Mouse (Mus musculus): ENCODE data around the gene Rad52.

Gene Rad52

DNA sequence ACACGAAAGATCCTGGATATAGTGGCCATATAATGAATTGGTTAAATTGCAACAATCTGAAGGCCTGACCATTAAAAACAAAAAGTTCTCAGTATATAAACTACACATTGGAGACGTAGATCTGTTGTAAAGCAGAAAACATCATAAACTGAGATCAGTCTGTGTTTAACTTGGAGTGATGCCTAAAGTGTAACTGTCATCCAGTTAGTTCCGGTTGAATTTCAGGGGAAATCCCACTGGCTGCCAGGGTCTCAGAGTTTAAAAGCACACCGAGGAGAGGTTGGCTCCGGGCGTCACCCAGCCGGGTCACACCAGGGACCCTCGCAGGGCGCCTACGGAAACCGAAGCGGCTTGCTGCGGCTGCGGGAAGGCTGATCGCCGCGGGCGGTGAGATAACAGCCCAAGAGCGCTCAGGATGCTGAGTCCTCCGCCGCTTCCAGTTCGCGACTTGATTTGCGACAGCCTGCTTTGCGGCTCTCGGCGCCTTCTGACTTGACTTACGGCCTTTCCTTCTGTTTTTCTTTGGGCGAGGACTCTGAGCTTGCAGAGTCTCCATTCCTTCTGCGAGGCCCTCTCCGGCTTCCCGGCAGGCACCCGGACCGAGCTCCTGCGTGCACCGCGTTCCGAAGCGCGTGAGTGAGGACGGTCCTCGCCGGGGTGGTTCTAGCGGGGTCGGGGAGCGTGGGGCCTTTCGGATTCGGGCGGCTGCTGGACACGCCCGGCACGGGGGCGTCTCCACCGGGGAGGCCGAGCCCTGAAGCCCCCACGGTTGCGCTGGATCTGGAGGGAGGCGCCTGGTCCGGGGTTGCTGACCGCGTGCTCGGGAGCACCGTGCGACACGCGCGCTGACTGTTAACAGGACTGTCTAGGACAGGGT lies at the start of gene Rad52:
Gene Rad52, plus strand, starts transcription at position 495 of the 877 bp plus-strand sequence.
- DNase-seq (ENCODE audit: low read depth, low spot score) = peak; percentile 96

DNA sequence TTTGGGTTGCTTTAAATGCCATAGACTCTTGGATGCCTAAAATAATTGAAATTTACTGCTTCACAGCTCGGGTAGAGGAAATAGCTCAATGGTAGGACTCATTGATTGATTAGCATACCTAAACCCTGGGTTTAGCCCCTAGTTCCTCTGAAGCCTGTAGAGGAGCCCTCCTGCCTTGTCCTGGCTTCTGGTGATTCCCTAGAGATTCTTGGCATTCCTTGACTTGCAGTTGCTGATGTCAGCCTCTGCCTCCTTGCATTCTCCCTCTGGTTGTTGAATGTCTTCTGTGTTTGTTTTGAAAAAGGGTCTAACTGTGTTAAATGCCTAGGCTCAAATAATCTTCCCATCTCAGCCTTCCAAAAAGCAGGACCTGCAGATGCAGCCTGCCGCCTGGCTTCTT lies 48.3 kb upstream of the Rad52 start:
- peak; percentile 74 for DNase-seq (ENCODE audit: low read depth, low spot score)

DNA sequence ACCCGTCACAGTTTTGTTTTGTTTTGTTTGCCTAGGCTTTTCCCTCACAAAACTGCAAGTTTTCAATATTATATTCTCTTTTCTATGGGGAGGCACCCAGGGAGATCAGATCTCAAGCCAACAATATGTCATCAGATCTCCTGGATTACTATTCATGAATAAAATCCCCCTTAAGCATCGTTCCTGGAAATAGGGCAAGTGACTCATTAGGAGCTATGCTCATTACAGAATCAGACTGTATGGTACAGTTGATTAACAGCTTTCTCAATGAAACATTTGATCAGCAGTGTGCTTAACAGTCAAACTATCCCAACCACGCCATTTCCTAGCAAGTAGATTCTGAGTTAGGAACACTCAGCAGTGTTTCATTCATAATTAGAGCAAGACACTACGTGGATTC lies 47.0 kb upstream of the Rad52 start:
- no peak for DNase-seq (ENCODE audit: low read depth, low spot score)

DNA sequence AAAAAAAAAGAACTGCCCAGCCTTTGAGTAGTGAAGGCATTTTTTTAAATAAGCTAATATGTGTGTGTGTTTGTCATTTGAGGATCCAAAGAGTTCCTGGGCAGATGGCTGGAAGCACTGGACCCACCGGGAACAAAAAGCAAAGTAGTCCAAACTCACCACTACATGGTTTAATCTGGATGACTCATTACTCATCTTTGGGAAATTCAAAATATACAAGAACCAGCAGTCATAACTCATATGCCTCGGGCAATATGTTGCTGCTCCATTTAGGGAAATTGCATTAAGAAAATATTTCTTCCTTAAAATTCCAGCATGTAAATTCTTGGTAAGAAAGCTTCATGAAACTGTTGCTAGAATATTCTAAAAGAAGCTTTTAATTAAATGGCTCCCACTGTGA lies 42.3 kb upstream of the Rad52 start:
- DNase-seq (ENCODE audit: low read depth, low spot score) = no peak

DNA sequence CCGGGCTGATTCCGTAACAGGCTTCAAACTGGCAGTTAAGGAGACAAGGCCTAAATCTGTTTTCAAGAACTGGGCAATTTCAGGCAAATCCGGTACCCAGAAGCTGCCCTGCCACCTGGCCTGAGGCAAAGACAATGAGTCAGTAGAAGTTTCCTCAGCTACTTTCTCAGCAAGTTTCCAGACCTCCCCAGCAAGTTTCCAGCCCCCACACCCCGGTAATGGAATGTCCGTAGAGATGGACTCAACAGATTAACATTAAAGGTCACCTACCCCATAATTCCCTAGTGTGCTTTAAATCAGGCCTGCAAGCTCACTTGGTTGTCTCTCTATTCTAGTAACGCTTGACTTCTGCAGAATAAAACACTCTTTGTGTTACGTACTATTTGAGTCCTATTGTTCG lies 41.0 kb upstream of the Rad52 start:
- DNase-seq (ENCODE audit: low read depth, low spot score) = no peak

DNA sequence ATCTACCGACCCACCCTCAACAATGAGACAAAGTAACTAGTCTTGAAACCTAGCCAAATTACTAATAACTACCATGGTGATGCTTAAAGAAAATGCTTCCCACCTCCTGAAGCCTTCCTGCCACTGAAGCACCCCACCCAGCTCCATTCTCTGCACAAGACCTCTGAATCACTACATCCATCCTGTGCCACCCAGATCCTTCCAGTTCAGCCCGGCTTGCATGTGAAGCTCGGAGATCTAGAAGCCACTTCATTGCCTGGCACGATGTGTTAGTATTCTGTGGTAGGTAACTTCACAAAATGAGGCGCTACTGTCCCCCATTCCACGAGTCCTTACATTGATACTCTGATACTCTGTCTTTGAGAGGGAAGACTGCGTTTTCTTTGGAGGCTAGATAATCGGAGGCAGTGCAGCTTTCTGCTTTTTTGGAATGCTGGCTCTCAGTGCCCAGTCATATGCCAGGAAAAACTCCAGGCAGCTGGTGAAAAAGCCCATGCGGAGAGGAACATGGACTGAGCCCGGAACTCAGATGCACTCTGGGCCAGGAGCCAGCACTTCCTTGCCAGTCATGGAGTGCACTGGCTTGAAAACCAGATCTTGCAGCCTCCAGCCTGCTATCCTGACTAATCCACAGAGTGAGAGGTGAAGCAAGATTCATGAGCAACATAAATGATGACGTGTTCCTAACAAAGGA lies 38.0 kb upstream of the Rad52 start:
- DNase-seq (ENCODE audit: low read depth, low spot score) = no peak

DNA sequence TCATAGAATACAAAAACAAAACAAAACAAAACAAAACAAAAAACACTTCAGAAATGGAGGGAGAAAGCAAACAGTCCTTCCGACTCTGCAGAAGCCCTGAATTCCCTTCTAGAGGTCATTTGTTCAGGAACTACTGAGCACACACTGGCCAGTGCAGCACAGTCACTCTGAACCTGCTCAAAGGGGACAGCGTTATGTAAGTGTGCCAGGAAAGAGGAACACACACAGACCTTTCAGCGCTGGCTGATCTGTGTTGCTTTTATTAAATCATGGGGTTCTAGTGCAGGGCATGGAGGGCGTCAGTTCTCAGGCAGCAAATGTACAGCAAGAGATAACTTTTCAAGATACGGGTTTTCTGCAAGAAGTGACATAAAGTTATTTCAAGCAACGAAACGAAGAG lies 19.3 kb upstream of the Rad52 start:
- no peak for DNase-seq (ENCODE audit: low read depth, low spot score)

DNA sequence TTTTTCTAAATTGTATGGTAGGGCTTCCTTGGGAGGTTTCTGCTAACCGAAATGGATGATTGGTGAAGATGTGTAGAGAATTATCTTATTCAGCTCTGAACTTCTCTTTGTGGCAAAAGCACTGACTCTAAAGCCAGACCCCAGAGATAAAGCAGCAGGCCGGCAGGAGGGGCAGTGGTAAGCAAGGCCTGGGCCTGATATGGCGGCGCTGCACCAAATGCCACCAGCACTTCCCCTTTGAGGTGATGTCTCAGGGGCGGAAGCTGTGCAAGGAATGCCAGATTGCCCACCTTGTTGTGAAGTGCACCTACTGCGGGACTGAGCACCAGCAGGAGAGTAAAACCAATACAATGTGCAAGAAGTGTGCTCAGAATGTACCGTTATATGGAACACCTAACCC lies 9.8 kb upstream of the Rad52 start:
- DNase-seq (ENCODE audit: low read depth, low spot score) = no peak

DNA sequence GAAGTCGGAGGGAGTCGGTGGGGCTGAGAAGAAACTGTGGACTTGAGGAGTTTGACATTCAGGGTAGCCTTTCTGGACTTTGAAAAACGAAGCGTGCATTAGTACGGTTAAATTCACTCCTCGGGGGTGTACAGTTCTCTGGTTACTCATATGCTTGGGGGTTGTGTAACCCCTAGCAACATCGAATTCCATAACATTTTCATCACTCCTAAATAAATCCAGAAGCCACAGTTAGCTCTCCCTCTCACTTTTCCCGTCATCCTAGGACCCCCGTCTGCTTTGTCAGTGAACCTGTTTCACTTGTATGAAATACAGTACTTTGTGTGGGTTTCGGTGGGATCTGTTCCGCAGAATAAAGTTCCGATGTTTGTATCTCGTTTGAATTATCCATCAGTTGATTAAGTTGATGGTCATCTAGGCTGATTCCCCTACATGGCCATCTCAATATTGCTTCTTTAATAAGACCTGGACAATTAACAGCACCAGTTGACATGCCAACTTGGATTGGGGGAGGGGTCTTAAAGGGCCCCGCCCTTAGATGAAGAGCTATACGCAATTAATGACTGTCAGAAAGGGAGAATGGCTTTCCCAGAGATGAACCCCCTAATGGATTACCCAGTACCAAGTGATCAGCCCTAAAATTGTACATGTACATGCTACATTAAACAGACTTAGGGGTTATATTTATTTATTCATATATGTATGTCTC lies 737 bp downstream of the Rad52 start:
- DNase-seq (ENCODE audit: low read depth, low spot score) = no peak

DNA sequence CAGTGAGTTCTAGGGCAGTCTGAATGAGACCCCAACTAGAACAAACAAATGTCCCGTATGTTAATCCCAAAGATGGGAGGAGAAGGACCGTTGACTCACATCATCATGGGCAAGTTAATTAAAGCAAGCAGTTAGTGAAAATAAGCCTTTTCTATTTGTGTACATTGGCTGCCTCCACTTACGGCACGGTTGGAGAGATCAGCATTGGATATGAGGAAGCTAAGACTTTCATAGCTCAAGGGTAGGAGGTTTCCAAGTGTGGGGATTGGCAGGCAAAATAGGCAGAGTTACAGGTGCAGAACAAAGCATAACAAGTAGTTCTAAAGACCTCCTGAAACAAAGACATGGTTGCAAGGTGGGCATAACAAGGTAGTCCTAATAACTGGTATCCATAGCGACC lies 3.0 kb downstream of the Rad52 start:
- DNase-seq (ENCODE audit: low read depth, low spot score) = no peak

DNA sequence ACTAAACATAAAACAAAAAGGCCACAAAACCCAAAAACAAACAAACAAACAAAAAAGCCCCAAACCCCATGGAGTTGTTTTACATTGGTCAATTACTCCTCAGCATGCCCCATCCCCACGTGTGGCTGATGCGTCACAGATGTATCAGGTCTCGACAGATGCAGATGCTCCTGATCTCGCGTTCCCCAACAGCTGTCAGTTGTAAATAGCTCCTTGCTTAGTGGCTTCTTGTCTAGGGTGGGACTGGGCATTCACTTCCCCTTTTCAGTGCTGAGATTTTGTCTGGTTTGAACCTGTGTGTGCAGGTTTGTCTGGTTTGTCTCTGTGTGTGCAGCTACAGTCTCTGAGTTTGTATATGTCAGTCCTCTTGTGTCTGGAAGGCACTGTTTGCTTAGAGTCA lies 9.5 kb downstream of the Rad52 start:
- DNase-seq (ENCODE audit: low read depth, low spot score) = peak; percentile 35

DNA sequence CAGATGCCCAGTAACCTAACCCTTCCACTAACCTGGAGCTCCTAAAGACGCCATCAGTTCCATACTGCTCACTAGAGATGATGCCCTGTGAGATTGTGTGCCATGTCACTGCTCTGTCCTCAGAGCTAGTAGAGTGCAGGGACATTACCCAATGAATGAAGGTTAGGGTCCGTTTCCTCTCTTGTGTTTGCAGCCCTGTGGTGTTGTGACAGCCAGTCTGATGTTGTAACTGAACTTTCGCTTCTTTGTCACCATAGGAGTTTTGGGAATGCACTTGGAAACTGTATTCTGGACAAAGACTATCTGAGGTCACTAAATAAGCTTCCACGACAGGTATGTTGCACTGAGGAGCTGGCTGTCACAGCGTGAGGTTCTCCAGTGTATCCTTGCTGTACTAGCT lies 13.2 kb downstream of the Rad52 start:
- DNase-seq (ENCODE audit: low read depth, low spot score) = no peak

DNA sequence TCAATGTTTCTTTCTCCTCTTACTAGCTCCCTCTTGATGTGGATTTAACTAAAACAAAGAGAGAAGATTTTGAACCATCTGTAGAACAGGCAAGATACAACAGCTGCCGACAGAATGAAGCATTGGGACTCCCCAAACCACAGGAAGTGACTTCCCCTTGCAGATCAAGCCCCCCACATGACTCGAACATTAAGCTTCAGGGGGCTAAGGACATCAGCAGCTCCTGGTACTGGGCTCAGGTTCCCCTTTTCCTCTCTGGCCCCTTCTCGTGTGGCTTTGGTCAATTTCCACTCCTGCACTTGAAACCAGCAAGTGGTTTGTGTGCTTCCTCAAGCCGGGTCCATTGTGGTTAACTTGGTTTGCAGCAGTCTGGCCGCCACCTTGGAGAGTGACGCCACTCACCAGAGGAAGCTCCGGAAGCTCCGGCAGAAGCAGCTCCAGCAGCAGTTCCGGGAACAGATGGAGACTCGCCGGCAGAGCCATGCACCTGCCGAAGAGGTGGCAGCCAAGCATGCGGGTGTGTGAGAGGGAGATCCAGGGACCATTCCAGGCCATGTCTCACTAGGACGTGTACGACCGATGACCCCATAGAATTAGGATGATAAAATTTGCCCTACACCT lies 16.2 kb downstream of the Rad52 start:
- DNase-seq (ENCODE audit: low read depth, low spot score) = no peak

DNA sequence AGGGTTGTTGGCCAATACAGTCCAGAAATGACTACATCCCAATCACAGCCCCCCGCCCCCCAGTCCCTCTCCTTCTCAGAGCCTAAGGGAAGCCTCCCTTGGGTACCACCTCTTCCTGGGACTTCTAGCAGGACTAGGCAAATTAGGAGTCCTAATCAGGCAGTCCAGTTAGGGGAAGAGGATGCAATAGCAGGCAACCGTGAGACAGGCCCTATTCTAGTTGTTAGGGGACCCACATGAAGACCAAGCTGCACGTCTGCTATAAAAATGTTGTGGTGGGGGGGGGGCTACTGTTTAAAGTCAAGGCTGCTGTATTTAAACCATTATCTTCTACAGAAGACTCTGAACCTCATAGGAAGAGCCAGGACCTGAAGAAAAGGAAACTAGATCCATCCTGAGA lies 19.6 kb downstream of the Rad52 start:
- DNase-seq (ENCODE audit: low read depth, low spot score) = no peak

DNA sequence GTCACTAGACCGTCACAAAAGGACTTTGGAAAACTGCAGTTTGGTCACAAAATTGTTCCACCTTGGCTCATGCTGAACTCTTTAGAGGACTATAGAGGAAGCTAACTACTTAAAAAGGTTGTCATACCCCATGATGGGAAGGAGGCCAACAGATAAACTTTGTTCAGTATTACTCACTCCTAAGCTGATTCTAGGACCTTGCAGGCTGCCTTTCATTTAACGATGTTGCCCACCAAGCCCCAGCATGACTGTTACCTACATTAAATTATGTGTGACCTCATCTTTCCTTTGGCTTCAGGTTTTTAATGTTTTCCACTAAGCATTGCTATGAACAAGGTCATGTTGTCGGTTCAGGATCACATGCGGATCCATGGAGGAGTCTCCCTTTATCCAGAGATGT lies 20.0 kb downstream of the Rad52 start:
- DNase-seq (ENCODE audit: low read depth, low spot score) = no peak

DNA sequence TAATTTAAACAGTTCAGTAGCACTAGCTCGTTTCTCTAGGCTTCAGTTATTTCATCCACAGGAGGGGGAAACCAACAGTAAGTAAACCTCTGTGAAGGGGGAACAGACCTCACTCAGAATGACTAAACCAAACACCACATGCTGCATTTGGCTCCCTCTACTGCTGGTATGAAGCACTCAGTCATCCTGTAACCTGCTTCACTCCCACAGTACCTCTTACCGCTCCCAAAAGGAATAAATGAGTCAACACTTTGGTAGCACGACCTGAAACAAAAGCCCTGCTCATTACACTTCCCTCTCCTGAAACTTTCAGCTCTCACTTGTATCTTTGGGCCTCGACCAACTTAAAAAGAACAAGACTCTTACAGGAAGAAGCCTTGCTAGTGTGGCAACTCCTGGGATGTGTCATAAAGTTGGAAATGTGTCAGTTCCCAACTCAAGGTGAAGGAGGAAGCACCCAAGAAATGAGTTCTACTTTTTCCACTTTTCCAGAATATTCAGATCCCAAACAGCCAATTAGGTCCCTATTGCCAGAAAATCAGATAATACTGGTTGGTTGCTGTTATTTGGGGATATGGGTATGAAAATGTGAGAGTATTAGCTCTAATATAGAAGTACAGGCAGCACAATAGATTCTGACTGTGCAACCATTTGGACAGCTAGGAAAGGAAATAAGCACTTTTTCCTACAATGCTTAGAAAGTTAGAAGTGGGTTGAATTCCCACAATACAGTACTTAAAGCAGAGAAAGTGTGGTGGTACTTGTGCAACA lies 21.9 kb downstream of the Rad52 start:
- DNase-seq (ENCODE audit: low read depth, low spot score) = peak; percentile 71

Measured in ES-CJ7 (cell line).